Mouse (Mus musculus): ENCODE measurements around the gene Opcml. TPM values are rescaled to one million over a fixed set of nuclear protein-coding genes. Genes with fewer than 3 reads are reported as not detected.

Gene Opcml
- polyA plus RNA-seq, 1 experiment from 2014 or later: 58.4 TPM

DNA sequence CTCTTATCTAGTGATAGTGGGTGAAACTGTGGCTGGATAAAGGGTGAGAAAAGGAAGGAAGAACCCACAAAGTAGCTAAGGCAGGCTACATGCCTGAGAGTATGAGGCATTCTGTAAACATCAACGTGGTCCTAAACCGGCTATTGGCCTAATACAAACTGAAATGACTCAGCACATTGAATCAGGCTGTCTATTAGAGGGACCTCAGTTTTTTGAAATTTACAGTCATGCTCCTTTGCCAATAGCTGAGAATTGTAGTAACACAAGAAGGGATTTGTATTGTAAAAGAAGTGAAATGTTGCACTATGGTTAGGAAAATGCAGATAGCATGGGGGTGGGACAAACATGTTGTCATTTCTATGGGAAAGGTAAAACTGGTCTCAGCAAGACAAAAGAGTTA lies 10.4 kb downstream of the Opcml start:
- H3K9me3 ChIP-seq: no peaks in the 10 kb centered on the region
- no peak overlapping the region for H3K27ac ChIP-seq
- no peak overlapping the region for H3K4me3 ChIP-seq
- H3K27me3 ChIP-seq (replicated peaks): no peaks in the 10 kb centered on the region
- no peak overlapping the region for H3K4me2 ChIP-seq
- ATAC-seq (replicated peaks): no peak
- H3K9ac ChIP-seq: no peak overlapping the region
- WGBS: 92% methylated on average over 2 of the region's 2 CpGs
- no peaks in the 10 kb centered on the region for H3K36me3 ChIP-seq (replicated peaks)
- H3K4me1 ChIP-seq: no peaks in the 10 kb centered on the region

DNA sequence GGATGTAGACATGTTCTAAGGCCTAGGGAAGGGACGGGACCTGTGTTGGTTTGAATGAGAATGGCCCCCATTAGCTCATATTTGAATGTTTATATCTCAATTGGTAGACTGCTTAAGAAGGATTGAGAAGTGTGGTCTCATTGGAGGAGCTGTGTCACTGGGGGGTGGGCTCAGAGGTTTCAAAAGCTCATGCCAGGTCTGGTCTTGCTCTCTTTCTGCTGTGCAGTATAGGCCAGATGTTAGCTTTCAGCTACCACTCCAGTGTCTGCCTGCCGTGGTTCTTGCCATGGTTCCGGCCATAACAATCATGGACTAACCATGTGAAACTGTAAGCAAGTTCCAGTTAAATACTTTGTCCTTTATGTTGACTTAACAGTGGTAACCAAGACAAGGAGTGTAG lies 11.2 kb downstream of the Opcml start:
- Histone ChIP-seq H3K9me3 (no peaks in the 10 kb centered on the region), H3K4me1 (no peaks in the 10 kb centered on the region), H3K4me3 (no peak overlapping the region), H3K4me2 (no peak overlapping the region), H3K36me3 (replicated peaks) (no peaks in the 10 kb centered on the region), H3K27me3 (replicated peaks) (no peaks in the 10 kb centered on the region), H3K9ac (no peak overlapping the region), H3K27ac (no peak overlapping the region)
- ATAC-seq (replicated peaks): no peak
- WGBS: 92% methylated on average over 3 of the region's 3 CpGs

DNA sequence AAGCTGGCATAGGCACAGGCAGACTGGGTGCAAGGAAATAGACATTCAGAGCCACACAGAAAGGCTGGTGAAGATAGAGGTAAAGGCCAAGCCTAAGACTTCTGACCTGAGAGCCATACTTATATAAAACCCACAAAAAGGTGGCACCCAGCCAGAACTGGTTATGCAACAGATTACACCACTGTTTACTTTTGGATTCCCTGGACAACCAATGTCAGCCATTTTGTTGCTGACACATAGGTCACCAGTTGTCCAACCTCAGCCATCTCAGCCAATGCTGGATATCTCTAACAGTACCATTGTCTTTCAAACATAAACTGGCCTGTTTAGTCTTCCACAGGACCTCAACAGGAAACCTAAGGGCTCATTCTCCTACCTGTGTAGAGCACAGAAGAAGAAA lies 11.8 kb downstream of the Opcml start:
- Histone ChIP-seq H3K9me3 (no peaks in the 10 kb centered on the region), H3K27ac (no peak overlapping the region), H3K36me3 (replicated peaks) (no peaks in the 10 kb centered on the region), H3K4me1 (no peaks in the 10 kb centered on the region), H3K4me3 (no peak overlapping the region), H3K9ac (no peak overlapping the region), H3K27me3 (replicated peaks) (no peaks in the 10 kb centered on the region), H3K4me2 (no peak overlapping the region)
- no peak for ATAC-seq (replicated peaks)

DNA sequence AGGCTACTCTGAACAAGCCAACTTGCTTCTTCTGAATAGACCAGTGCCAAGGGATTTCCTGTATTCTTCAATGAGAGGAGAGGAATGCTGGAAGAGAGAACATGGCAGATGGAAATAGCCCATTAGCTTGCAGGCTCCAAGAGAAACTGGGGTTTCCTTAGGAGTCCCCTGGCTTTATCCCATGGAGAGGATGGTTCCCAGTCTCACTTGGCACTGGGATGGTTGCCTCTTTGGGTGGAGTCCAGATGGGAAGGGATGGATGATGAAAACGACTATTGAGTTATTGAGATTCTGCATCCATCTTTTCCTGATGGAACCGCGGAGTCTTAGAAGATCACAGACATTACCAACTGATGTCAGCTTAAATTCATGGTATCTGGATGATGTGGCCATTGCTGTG lies 13.9 kb downstream of the Opcml start:
- H3K4me3 ChIP-seq: no peak overlapping the region
- ATAC-seq (replicated peaks): no peak
- no peak overlapping the region for H3K9ac ChIP-seq
- no peak overlapping the region for H3K4me2 ChIP-seq
- H3K36me3 ChIP-seq (replicated peaks): no peaks in the 10 kb centered on the region
- H3K9me3 ChIP-seq: no peaks in the 10 kb centered on the region
- no peak overlapping the region for H3K27ac ChIP-seq
- no peaks in the 10 kb centered on the region for H3K4me1 ChIP-seq
- WGBS: 96% methylated on average over 3 of the region's 3 CpGs
- H3K27me3 ChIP-seq (replicated peaks): no peaks in the 10 kb centered on the region

DNA sequence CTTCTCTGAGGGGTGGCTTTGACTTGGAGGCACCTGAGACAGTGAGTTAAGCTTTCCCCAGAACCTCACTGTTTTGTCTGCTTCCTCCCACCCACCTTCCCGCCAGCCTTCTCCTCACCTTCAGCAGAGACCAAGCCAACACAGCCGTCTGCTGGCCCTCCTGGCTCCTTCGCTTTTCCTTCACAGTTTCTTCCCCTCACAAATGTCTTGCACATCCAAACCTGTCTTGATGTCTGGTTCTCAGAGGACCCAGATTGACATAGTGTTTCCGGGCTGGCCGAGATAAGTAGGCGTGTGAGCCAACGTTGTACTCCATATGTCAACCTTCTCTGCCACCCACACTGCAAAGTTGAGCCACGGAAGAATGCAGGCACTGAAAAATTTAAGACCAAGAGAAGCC lies 19.2 kb downstream of the Opcml start:
- Histone ChIP-seq H3K27ac (no peak overlapping the region), H3K9me3 (no peaks in the 10 kb centered on the region), H3K36me3 (replicated peaks) (no peaks in the 10 kb centered on the region), H3K27me3 (replicated peaks) (no peaks in the 10 kb centered on the region), H3K4me3 (no peak overlapping the region), H3K4me1 (no peaks in the 10 kb centered on the region), H3K4me2 (no peak overlapping the region), H3K9ac (no peak overlapping the region)
- WGBS: 94% methylated on average over 8 of the region's 8 CpGs
- ATAC-seq (replicated peaks): no peak

DNA sequence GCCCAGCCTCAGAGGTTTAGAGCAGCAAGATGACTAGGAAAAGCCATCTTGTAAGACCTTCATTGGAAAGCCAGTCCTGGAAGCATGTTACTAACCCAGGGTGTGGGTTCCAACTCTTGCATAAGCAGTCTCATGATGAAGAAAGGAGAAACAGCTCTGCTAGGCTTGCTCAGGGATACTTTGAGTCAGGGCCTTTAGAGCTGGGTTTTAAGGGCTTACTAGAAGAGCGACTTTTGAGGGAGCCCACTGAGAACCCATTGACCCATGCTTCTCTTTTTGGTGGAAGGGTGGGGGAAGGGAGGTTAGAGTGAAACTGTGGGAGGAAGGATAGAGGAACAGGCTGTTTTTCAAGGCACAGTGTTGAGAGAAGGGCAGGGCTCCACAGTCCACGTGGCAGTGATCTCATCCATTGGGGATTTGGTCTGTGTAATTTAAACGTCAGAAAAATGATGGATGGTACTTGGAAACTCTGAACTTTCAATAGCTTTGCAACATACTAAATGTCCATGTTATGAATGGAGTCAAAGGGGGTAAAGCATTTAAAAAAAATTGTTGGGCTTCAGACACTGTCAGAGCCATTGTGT lies 22.7 kb downstream of the Opcml start:
- 50% methylated on average over 3 of the region's 3 CpGs for WGBS
- no peaks in the 10 kb centered on the region for H3K27me3 ChIP-seq (replicated peaks)
- no peak for ATAC-seq (replicated peaks)

DNA sequence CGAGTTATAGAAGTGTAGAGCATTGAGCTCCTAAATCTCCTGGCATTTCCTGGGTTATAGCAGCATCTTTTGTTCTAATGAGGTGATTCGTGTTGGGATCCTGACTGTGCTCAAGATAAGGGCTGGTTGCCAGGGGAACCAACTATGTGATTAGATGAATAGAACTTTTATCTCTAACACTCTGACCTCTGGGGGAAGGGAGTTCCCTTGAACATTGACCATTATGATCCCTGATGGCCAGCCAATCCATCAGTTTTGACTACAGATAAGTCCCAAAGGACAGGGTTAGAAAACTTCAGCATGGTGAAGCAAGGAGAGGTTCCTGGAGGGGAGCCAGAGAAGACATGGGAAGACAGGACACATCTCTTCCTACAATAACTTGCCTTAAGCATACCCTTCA lies 23.6 kb downstream of the Opcml start:
- ATAC-seq (replicated peaks): no peak
- no peak overlapping the region for H3K27ac ChIP-seq

More for the DNA sequence above, 22.7 kb downstream of the Opcml start:
- Histone ChIP-seq H3K4me1 (no peaks in the 10 kb centered on the region), H3K27ac (no peak overlapping the region), H3K36me3 (replicated peaks) (no peaks in the 10 kb centered on the region), H3K9ac (no peak overlapping the region), H3K9me3 (no peaks in the 10 kb centered on the region), H3K4me2 (no peak overlapping the region), H3K4me3 (no peak overlapping the region)

DNA sequence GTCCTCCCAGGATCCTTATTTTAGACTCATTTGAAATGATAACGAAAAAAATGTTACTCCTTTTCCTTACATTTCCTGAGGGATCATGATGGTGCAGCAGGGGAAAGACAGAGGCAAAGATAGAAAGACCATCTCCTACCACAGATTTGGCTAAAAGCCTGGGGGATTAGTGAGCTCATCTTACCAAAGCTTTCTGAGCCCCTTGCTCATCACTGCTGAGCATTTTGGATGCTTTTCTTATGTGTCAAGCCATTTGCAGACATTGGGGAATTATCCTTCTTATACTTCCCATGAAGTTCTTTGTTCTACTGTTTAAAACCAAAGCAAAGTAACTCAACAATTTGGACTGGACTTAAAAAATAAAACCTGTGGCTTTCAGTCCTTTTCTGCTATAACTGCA lies 30.6 kb downstream of the Opcml start:
- Histone ChIP-seq H3K27ac (no peak overlapping the region), H3K9ac (no peak overlapping the region), H3K4me1 (no peaks in the 10 kb centered on the region), H3K9me3 (no peaks in the 10 kb centered on the region), H3K36me3 (replicated peaks) (no peaks in the 10 kb centered on the region), H3K4me2 (no peak overlapping the region), H3K4me3 (no peak overlapping the region), H3K27me3 (replicated peaks) (no peaks in the 10 kb centered on the region)
- 72% methylated on average over 1 of the region's 1 CpGs for WGBS
- no peak for ATAC-seq (replicated peaks)

More for the DNA sequence above, 23.6 kb downstream of the Opcml start:
- 19% methylated on average over 2 of the region's 2 CpGs for WGBS
- H3K4me3 ChIP-seq: no peak overlapping the region
- no peaks in the 10 kb centered on the region for H3K4me1 ChIP-seq
- no peaks in the 10 kb centered on the region for H3K36me3 ChIP-seq (replicated peaks)
- H3K9ac ChIP-seq: no peak overlapping the region
- no peaks in the 10 kb centered on the region for H3K9me3 ChIP-seq
- H3K4me2 ChIP-seq: no peak overlapping the region
- H3K27me3 ChIP-seq (replicated peaks): no peaks in the 10 kb centered on the region

DNA sequence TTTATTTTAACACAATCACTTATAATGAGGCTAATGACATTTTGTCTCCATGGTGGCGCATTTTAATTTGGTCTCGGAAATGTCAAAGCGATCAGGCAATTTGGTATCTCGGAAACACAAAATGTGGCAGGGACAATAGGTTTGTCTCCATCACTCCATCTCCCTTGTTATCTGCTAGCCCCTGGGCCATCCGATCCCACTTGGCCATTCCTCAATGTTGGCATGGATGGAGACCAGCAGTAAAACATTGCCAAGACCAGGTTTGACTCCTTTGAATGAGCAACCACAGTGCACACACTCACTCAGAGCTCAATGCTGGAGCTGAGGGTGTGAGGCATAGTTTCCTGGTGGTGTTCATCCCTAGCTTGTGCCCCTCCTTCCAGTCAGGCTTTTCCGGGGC lies 32.1 kb downstream of the Opcml start:
- H3K4me1 ChIP-seq: no peaks in the 10 kb centered on the region
- no peaks in the 10 kb centered on the region for H3K36me3 ChIP-seq (replicated peaks)
- H3K27ac ChIP-seq: no peak overlapping the region
- WGBS: 77% methylated on average over 6 of the region's 6 CpGs
- no peaks in the 10 kb centered on the region for H3K9me3 ChIP-seq
- no peak overlapping the region for H3K4me2 ChIP-seq
- no peak overlapping the region for H3K4me3 ChIP-seq
- no peaks in the 10 kb centered on the region for H3K27me3 ChIP-seq (replicated peaks)
- no peak for ATAC-seq (replicated peaks)
- H3K9ac ChIP-seq: no peak overlapping the region

DNA sequence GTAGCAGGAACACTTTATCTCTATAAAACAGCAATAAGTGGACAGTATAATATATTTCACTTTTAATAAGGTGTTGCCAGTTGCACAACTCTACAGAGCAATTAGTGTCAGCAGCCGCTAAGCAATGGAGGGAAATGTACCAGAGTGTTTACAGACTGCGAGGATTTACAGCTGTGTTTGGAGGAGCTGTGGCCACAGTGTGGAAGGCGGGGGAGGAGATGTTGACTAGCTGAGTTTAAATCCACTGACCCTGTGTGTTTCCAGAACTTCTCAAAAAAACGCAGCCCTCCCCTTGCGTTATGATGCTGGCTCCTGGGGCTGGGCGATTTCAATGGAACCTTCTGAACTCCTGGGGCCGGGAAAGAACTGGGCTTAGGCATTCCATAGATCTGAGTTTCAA lies 33.8 kb downstream of the Opcml start:
- Histone ChIP-seq H3K9me3 (no peaks in the 10 kb centered on the region), H3K27me3 (replicated peaks) (no peaks in the 10 kb centered on the region), H3K4me3 (no peak overlapping the region), H3K36me3 (replicated peaks) (no peaks in the 10 kb centered on the region), H3K4me2 (no peak overlapping the region), H3K4me1 (no peaks in the 10 kb centered on the region), H3K27ac (no peak overlapping the region), H3K9ac (no peak overlapping the region)
- ATAC-seq (replicated peaks): no peak
- WGBS: 87% methylated on average over 7 of the region's 7 CpGs

DNA sequence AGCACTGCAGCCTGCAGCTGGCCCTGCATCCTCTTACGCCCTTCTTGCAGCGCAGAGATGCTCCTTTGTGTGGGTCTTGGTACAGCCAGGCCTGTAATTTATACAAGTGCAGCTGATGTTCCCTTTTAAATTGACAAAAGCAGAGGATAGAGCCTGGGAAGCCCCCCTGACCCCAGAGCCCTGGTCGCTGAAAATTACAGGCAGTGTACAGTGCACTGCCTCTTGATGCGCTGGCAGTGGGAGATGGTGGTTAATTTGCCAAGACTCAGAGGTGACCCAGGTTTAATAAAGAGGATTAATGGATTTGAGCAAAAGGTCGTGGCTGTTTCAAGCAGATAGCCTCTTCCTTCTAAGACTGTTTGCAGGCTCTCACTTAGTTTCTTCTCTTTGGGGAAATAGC lies 39.9 kb downstream of the Opcml start:
- no peak for ATAC-seq (replicated peaks)
- H3K27ac ChIP-seq: no peak overlapping the region

DNA sequence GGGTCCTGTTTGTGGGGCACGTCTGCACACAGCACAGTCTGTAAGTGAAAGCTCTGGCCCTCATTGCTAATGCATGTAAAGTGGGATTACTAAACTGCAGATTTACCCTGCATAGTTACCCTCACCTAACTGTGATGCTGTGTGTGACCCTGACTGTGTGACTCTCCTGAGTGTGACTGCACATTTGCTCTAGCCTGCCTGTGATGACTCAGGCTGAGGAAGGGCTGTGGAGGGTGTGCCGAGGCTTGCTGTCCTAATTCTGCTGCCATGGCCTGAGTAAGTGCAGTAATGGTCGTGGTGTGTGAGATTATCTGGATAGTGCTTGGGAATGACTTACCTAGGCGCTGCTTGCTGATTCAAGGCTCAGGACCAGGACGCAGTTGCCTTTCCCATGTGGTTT lies 52.2 kb downstream of the Opcml start:
- Histone ChIP-seq H3K4me3 (no peak overlapping the region), H3K4me1 (no peaks in the 10 kb centered on the region), H3K9ac (no peak overlapping the region), H3K4me2 (no peak overlapping the region), H3K27ac (no peak overlapping the region), H3K9me3 (no peaks in the 10 kb centered on the region), H3K36me3 (replicated peaks) (no peaks in the 10 kb centered on the region), H3K27me3 (replicated peaks) (no peaks in the 10 kb centered on the region)
- no peak for ATAC-seq (replicated peaks)
- WGBS: 81% methylated on average over 5 of the region's 5 CpGs

More for the DNA sequence above, 39.9 kb downstream of the Opcml start:
- Histone ChIP-seq H3K4me2 (no peak overlapping the region), H3K9me3 (no peaks in the 10 kb centered on the region), H3K9ac (no peak overlapping the region), H3K27me3 (replicated peaks) (no peaks in the 10 kb centered on the region), H3K4me3 (no peak overlapping the region), H3K4me1 (no peaks in the 10 kb centered on the region), H3K36me3 (replicated peaks) (no peaks in the 10 kb centered on the region)
- WGBS: 48% methylated on average over 5 of the region's 5 CpGs

DNA sequence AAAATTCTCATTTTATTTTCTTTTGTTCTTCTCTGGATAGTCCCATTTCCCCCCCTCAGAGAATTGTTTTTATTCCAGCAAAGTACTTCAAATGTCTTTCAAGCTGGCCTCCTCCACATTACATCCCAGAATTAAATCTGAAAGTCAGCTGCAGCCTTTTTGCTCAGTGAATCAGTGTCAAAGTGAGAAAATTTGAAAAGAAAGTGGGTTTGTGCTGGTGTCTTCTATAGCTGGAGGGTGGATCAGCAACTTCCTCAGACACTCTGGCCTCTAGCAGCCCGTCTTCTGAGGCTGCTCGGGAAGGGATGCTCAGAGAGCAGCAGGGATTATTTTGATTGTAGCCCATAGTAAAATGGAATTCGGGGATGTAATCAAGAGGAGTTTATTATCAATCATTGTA lies 81.0 kb downstream of the Opcml start:
- no peaks in the 10 kb centered on the region for H3K27me3 ChIP-seq (replicated peaks)
- no peak overlapping the region for H3K4me3 ChIP-seq
- WGBS: 65% methylated on average over 3 of the region's 3 CpGs
- H3K9ac ChIP-seq: no peak overlapping the region
- no peaks in the 10 kb centered on the region for H3K9me3 ChIP-seq
- H3K4me1 ChIP-seq: no peaks in the 10 kb centered on the region
- H3K4me2 ChIP-seq: no peak overlapping the region
- no peak for ATAC-seq (replicated peaks)
- H3K27ac ChIP-seq: no peak overlapping the region
- H3K36me3 ChIP-seq (replicated peaks): no peaks in the 10 kb centered on the region

Measured in midbrain, embryonic 15.5 days (tissue).